In the genomic region with DNA sequence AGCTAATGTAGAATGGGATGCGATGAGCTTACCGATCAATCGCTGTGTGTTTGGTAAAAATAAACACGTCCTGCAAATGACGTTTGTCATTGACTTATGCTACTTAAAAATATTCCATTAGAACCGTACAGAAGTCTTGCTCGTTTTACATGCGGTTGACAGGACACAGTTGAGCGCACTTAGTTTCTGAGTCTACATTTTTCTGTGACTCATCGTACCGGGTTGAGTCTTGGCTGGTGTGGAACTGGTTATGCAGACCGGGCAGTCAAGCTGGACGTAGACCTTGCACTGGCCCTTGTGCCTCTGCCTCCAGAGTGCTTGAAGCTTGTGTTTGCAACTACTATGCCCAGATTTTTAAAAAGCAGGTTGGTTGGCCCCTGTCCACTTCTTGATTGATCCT, we compare ENCODE assay signal across 8 mouse cellular contexts. TPM values are rescaled to one million over a fixed set of nuclear protein-coding genes. Genes with fewer than 3 reads are reported as not detected.
A peak's percentile ranks its signal among the peaks of the same experiment; 100 is the strongest.
DNase-seq lines count a peak whose midpoint lies in the region; ATAC-seq and TF ChIP-seq lines count a peak whose summit lies in the region.
"Had no signal": no experiment of that assay in that cellular context is flagged by ENCODE, and none has a peak within 500 bp of the region (broad histone marks: within the 10 kb centered on the region; RNA-seq: fewer than 3 reads in every experiment).

No protein-coding gene starts in this region.

- no peaks in the 10 kb centered on the region for H3K27me3 ChIP-seq in forebrain, embryonic 11.5 days (ENCODE audit: control insufficient read depth, insufficient read depth, low read length)

- peak; percentile 20 for DNase-seq in right cerebral cortex, postnatal 25 days
- DNase-seq in right cerebral cortex, postnatal 14 days, result no peak
- no peak for DNase-seq in forebrain, embryonic 11.5 days (ENCODE audit: low spot score)
- DNase-seq in kidney, adult 8-10 months, result peak; percentile 46 to 53
- DNase-seq in lung, postnatal 14 days, result peak; percentile 3

- peak overlapping the region; percentile 90 for H3K9ac ChIP-seq in forebrain, embryonic 11.5 days (ENCODE audit: low read length)

- no peak for ATAC-seq in forebrain, embryonic 11.5 days (replicated peaks; ENCODE audit: low FRiP score)
- ATAC-seq in megakaryocyte progenitor cell, adult 5-6 weeks (replicated peaks; ENCODE audit: poor library complexity), result no peak

- 4% methylated on average over 13 of the region's 13 CpGs for WGBS in bone marrow, adult 2 months
- 18% methylated on average over 13 of the region's 13 CpGs for WGBS in forebrain, embryonic 11.5 days

- peaks cover 3% of the 10 kb centered on the region; the same call in 1 of the 2 replicates for H3K36me3 ChIP-seq in forebrain, embryonic 11.5 days (ENCODE audit: control insufficient read depth, insufficient read depth, low read length)

- H3K4me3 ChIP-seq in bone marrow, adult 2 months (replicated peaks; ENCODE audit: control insufficient read depth, low read depth, low read length), result peak overlapping the region; percentile 96
- peak overlapping the region; percentile 92 for H3K4me3 ChIP-seq in forebrain, embryonic 11.5 days (ENCODE audit: low read depth, low read length)

- peak overlapping the region; percentile 92 for H3K4me2 ChIP-seq in forebrain, embryonic 11.5 days (ENCODE audit: low read depth, low read length, severe bottlenecking)

- H3K4me1 ChIP-seq in bone marrow, adult 2 months (ENCODE audit: control insufficient read depth, insufficient read depth, low read length), result peaks cover 1% of the 10 kb centered on the region; the same call in 1 of the 2 replicates
- H3K4me1 ChIP-seq in forebrain, embryonic 11.5 days (replicated peaks; ENCODE audit: control insufficient read depth, insufficient read depth, low read length), result peaks cover 3% of the 10 kb centered on the region; the same call in 1 of the 2 replicates

- no peaks in the 10 kb centered on the region for H3K9me3 ChIP-seq in forebrain, embryonic 11.5 days (ENCODE audit: control insufficient read depth, low read length)

- TF ChIP-seq CTCF in bone marrow, adult 2 months (IDR thresholded peaks at IDR 0.05; ENCODE audit: control insufficient read depth, insufficient read depth, low read length), result no peak

- no peak for TF ChIP-seq POLR2A in bone marrow, adult 2 months (IDR thresholded peaks at IDR 0.05; ENCODE audit: borderline replicate concordance, control insufficient read depth, low read depth, low read length)

- no peak overlapping the region for H3K27ac ChIP-seq in bone marrow, adult 2 months (ENCODE audit: control insufficient read depth, insufficient read depth, low read depth, low read length, poor library complexity)
- no peak overlapping the region for H3K27ac ChIP-seq in forebrain, embryonic 11.5 days (ENCODE audit: low read depth, low read length)

RNA-seq across cellular contexts. Expression of a gene that starts 1.0 kb away (rescaled TPM):
- polyA plus RNA-seq in bone marrow, adult 2 months (2011; ENCODE audit: insufficient read depth, insufficient read length, low replicate concordance, missing spikeins), result 7.1 and 23.3 TPM in 2 replicates
- polyA plus RNA-seq in forebrain, embryonic 11.5 days (2014; fragmentation: Nextera tagmentation; extraction: Ambion mirVana), result 32.2 and 36.1 TPM in 2 replicates
- total RNA-seq in megakaryocyte progenitor cell, adult 5-6 weeks (2015), result 13.5 and 22.4 TPM in 2 replicates
- 20.4 and 26.7 TPM in 2 replicates for total RNA-seq in megakaryocyte progenitor cell, adult 5-6 weeks (2017)

RNA-seq across cellular contexts. Expression of a gene that starts 36.3 kb away (rescaled TPM):
- not detected in 2 replicates for polyA plus RNA-seq in bone marrow, adult 2 months (2011; ENCODE audit: insufficient read depth, insufficient read length, low replicate concordance, missing spikeins)
- not detected in 2 replicates for polyA plus RNA-seq in forebrain, embryonic 11.5 days (2014; fragmentation: Nextera tagmentation; extraction: Ambion mirVana)
- not detected in 2 replicates for total RNA-seq in megakaryocyte progenitor cell, adult 5-6 weeks (2015)
- not detected in 2 replicates for total RNA-seq in megakaryocyte progenitor cell, adult 5-6 weeks (2017)
- polyA plus RNA-seq: large intestine, adult 2 months had no signal

RNA-seq across cellular contexts. Expression of a gene that starts 41.6 kb away (rescaled TPM):
- not detected in 2 replicates for polyA plus RNA-seq in bone marrow, adult 2 months (2011; ENCODE audit: insufficient read depth, insufficient read length, low replicate concordance, missing spikeins)
- not detected in 2 replicates for polyA plus RNA-seq in forebrain, embryonic 11.5 days (2014; fragmentation: Nextera tagmentation; extraction: Ambion mirVana)
- total RNA-seq in megakaryocyte progenitor cell, adult 5-6 weeks (2015), result not detected in 2 replicates
- total RNA-seq in megakaryocyte progenitor cell, adult 5-6 weeks (2017), result 0.03 TPM in 1 of 2 replicates, not detected in the other
- polyA plus RNA-seq: large intestine, adult 2 months had no signal

Comparison
In these comparisons a context has a peak if more than half of its experiments do, and no peak if none do; other contexts are left out.
1. DNase-seq: peak in right cerebral cortex, postnatal 25 days (single experiment), kidney, adult 8-10 months (2 of 2) and lung, postnatal 14 days (single experiment); none in right cerebral cortex, postnatal 14 days (single experiment) and forebrain, embryonic 11.5 days (single experiment).